Mouse (Mus musculus): ENCODE measurements around the gene Babam2. TPM values are rescaled to one million over a fixed set of nuclear protein-coding genes. Genes with fewer than 3 reads are reported as not detected.

The Babam2 gene
- polyA plus RNA-seq, 1 experiment from 2014 or later: 32.3 TPM

- WGBS: 93% methylated on average over 4 of the region's 4 CpGs
- Histone ChIP-seq H3K36me3 (ENCODE audit: control insufficient read depth, insufficient read depth, low read length) (no peaks in the 10 kb centered on the region), H3K9ac (ENCODE audit: low read length) (no peak overlapping the region), H3K27me3 (replicated peaks; ENCODE audit: control insufficient read depth, insufficient read depth, low read length) (no peaks in the 10 kb centered on the region), H3K4me1 (ENCODE audit: control insufficient read depth, insufficient read depth, low read length) (no peaks in the 10 kb centered on the region), H3K27ac (ENCODE audit: low read depth, low read length) (no peak overlapping the region), H3K4me3 (ENCODE audit: low read depth, low read length) (no peak overlapping the region), H3K4me2 (ENCODE audit: low read length) (no peak overlapping the region), H3K9me3 (replicated peaks; ENCODE audit: control insufficient read depth, low read length) (no peaks in the 10 kb centered on the region)
- ATAC-seq (no peak), DNase-seq (ENCODE audit: low spot score) (no peak)
These were observed 187.5 kb downstream of the Babam2 start for GRCm38 (mm10) chr5:31884962-31885361.

GRCm38 (mm10) chr5:31887590-31887989 lies 190.1 kb downstream of the Babam2 start:
- no peak overlapping the region for H3K4me3 ChIP-seq (ENCODE audit: low read depth, low read length)
- H3K4me1 ChIP-seq (ENCODE audit: control insufficient read depth, insufficient read depth, low read length): no peaks in the 10 kb centered on the region
- H3K4me2 ChIP-seq (ENCODE audit: low read length): no peak overlapping the region
- no peak overlapping the region for H3K9ac ChIP-seq (ENCODE audit: low read length)
- WGBS: 75% methylated on average over 5 of the region's 5 CpGs
- no peak overlapping the region for H3K27ac ChIP-seq (ENCODE audit: low read depth, low read length)
- no peak for ATAC-seq
- no peaks in the 10 kb centered on the region for H3K9me3 ChIP-seq (replicated peaks; ENCODE audit: control insufficient read depth, low read length)
- DNase-seq (ENCODE audit: low spot score): no peak
- no peaks in the 10 kb centered on the region for H3K36me3 ChIP-seq (ENCODE audit: control insufficient read depth, insufficient read depth, low read length)
- no peaks in the 10 kb centered on the region for H3K27me3 ChIP-seq (replicated peaks; ENCODE audit: control insufficient read depth, insufficient read depth, low read length)

GRCm38 (mm10) chr5:31888341-31888740 lies 190.9 kb downstream of the Babam2 start:
- H3K27me3 ChIP-seq (replicated peaks; ENCODE audit: control insufficient read depth, insufficient read depth, low read length): no peaks in the 10 kb centered on the region
- H3K4me2 ChIP-seq (ENCODE audit: low read length): no peak overlapping the region
- ATAC-seq: no peak
- H3K4me3 ChIP-seq (ENCODE audit: low read depth, low read length): no peak overlapping the region
- no peaks in the 10 kb centered on the region for H3K4me1 ChIP-seq (ENCODE audit: control insufficient read depth, insufficient read depth, low read length)
- WGBS: 83% methylated on average over 3 of the region's 3 CpGs
- no peak overlapping the region for H3K9ac ChIP-seq (ENCODE audit: low read length)
- H3K9me3 ChIP-seq (replicated peaks; ENCODE audit: control insufficient read depth, low read length): no peaks in the 10 kb centered on the region
- DNase-seq (ENCODE audit: low spot score): no peak
- H3K36me3 ChIP-seq (ENCODE audit: control insufficient read depth, insufficient read depth, low read length): no peaks in the 10 kb centered on the region
- H3K27ac ChIP-seq (ENCODE audit: low read depth, low read length): no peak overlapping the region

- no peak for DNase-seq (ENCODE audit: low spot score)
- no peak overlapping the region for H3K4me2 ChIP-seq (ENCODE audit: low read length)
- no peaks in the 10 kb centered on the region for H3K4me1 ChIP-seq (ENCODE audit: control insufficient read depth, insufficient read depth, low read length)
- 93% methylated on average over 4 of the region's 4 CpGs for WGBS
- H3K4me3 ChIP-seq (ENCODE audit: low read depth, low read length): no peak overlapping the region
- H3K9ac ChIP-seq (ENCODE audit: low read length): no peak overlapping the region
- no peak for ATAC-seq
- H3K9me3 ChIP-seq (replicated peaks; ENCODE audit: control insufficient read depth, low read length): no peaks in the 10 kb centered on the region
- H3K27me3 ChIP-seq (replicated peaks; ENCODE audit: control insufficient read depth, insufficient read depth, low read length): no peaks in the 10 kb centered on the region
- no peak overlapping the region for H3K27ac ChIP-seq (ENCODE audit: low read depth, low read length)
- no peaks in the 10 kb centered on the region for H3K36me3 ChIP-seq (ENCODE audit: control insufficient read depth, insufficient read depth, low read length)
These were observed 195.1 kb downstream of the Babam2 start for GRCm38 (mm10) chr5:31892631-31893030.

- H3K4me2 ChIP-seq (ENCODE audit: low read length): no peak overlapping the region
- WGBS: 91% methylated on average over 3 of the region's 3 CpGs
- H3K4me3 ChIP-seq (ENCODE audit: low read depth, low read length): no peak overlapping the region
- H3K4me1 ChIP-seq (ENCODE audit: control insufficient read depth, insufficient read depth, low read length): no peaks in the 10 kb centered on the region
- no peak overlapping the region for H3K27ac ChIP-seq (ENCODE audit: low read depth, low read length)
- ATAC-seq: no peak
- no peak overlapping the region for H3K9ac ChIP-seq (ENCODE audit: low read length)
- DNase-seq (ENCODE audit: low spot score): no peak
- H3K36me3 ChIP-seq (ENCODE audit: control insufficient read depth, insufficient read depth, low read length): no peaks in the 10 kb centered on the region
- H3K27me3 ChIP-seq (replicated peaks; ENCODE audit: control insufficient read depth, insufficient read depth, low read length): no peaks in the 10 kb centered on the region
- no peaks in the 10 kb centered on the region for H3K9me3 ChIP-seq (replicated peaks; ENCODE audit: control insufficient read depth, low read length)
These were observed 202.4 kb downstream of the Babam2 start for GRCm38 (mm10) chr5:31899901-31900300.

DNA sequence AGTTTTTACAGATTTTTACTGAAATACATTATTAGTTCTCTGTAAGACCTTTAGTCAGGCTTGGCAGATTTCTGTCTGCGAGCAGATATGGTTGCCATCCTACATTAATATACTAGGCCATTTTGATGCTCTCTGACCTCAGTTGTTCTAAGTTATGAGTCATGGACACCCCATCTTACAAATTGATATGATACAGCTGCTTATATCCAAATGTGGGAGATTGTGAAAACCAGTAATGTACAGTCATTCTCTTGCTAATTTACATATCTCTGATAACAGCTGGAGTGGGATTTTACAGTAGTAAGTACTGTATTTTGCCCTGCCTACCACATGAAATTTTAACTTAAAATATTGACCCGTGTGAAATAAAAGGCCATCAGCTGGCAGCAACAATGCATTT lies 204.7 kb downstream of the Babam2 start:
- Histone ChIP-seq H3K27ac (ENCODE audit: low read depth, low read length) (no peak overlapping the region), H3K9me3 (replicated peaks; ENCODE audit: control insufficient read depth, low read length) (no peaks in the 10 kb centered on the region), H3K4me3 (ENCODE audit: low read depth, low read length) (no peak overlapping the region), H3K4me2 (ENCODE audit: low read length) (no peak overlapping the region), H3K9ac (ENCODE audit: low read length) (no peak overlapping the region), H3K4me1 (ENCODE audit: control insufficient read depth, insufficient read depth, low read length) (no peaks in the 10 kb centered on the region), H3K36me3 (ENCODE audit: control insufficient read depth, insufficient read depth, low read length) (no peaks in the 10 kb centered on the region), H3K27me3 (replicated peaks; ENCODE audit: control insufficient read depth, insufficient read depth, low read length) (no peaks in the 10 kb centered on the region)
- ATAC-seq (no peak), DNase-seq (ENCODE audit: low spot score) (no peak)
- 85% methylated on average over 2 of the region's 2 CpGs for WGBS

GRCm38 (mm10) chr5:31902891-31903290 lies 205.4 kb downstream of the Babam2 start:
- Histone ChIP-seq H3K4me1 (ENCODE audit: control insufficient read depth, insufficient read depth, low read length) (no peaks in the 10 kb centered on the region), H3K36me3 (ENCODE audit: control insufficient read depth, insufficient read depth, low read length) (no peaks in the 10 kb centered on the region), H3K27ac (ENCODE audit: low read depth, low read length) (no peak overlapping the region), H3K27me3 (replicated peaks; ENCODE audit: control insufficient read depth, insufficient read depth, low read length) (no peaks in the 10 kb centered on the region), H3K9ac (ENCODE audit: low read length) (no peak overlapping the region), H3K4me3 (ENCODE audit: low read depth, low read length) (no peak overlapping the region), H3K9me3 (replicated peaks; ENCODE audit: control insufficient read depth, low read length) (no peaks in the 10 kb centered on the region), H3K4me2 (ENCODE audit: low read length) (no peak overlapping the region)
- WGBS: 79% methylated on average over 5 of the region's 5 CpGs
- no peak for ATAC-seq
- no peak for DNase-seq (ENCODE audit: low spot score)

DNA sequence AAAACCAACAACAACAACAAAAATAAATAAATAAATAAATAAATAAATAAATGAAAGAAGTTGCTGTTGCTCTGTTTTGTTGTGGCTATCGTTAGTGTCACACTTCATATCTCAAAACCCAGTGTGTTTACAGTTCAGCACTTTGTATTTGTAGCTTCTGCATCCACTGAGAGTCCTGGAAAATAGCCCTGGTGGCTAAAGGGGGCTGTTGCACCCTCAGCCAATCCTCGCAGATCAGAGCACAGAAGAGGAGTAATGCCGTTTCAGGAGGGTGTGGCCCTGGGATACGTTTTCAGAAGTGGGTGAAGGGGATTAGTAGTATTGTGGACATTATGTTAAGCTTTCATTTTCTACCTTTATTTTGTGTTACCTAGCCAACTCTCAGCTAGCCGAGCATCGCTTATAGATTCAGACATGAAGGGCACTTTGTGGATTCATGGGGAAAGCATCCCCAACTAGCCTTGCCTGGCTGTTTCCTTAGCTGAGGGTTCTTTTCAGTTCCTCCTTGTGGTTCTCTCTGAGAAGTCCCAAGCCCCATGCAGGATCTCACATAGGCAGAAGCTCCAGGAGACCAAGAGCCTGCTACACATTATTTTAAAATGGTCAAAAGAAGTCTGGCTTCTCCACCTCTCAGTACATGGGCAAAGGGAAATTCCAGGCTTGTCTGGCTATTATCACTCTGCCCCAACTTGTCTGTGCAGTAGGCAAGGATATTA lies 207.6 kb downstream of the Babam2 start:
- no peak overlapping the region for H3K4me3 ChIP-seq (ENCODE audit: low read depth, low read length)
- H3K4me2 ChIP-seq (ENCODE audit: low read length): no peak overlapping the region
- H3K36me3 ChIP-seq (ENCODE audit: control insufficient read depth, insufficient read depth, low read length): no peaks in the 10 kb centered on the region
- no peak overlapping the region for H3K9ac ChIP-seq (ENCODE audit: low read length)
- DNase-seq (ENCODE audit: low spot score) (no peak), ATAC-seq (no peak)
- no peaks in the 10 kb centered on the region for H3K9me3 ChIP-seq (replicated peaks; ENCODE audit: control insufficient read depth, low read length)
- H3K27ac ChIP-seq (ENCODE audit: low read depth, low read length): no peak overlapping the region
- WGBS: 72% methylated on average over 6 of the region's 6 CpGs
- no peaks in the 10 kb centered on the region for H3K27me3 ChIP-seq (replicated peaks; ENCODE audit: control insufficient read depth, insufficient read depth, low read length)
- H3K4me1 ChIP-seq (ENCODE audit: control insufficient read depth, insufficient read depth, low read length): no peaks in the 10 kb centered on the region

- H3K36me3 ChIP-seq (ENCODE audit: control insufficient read depth, insufficient read depth, low read length): no peaks in the 10 kb centered on the region
- no peak for ATAC-seq
- H3K4me3 ChIP-seq (ENCODE audit: low read depth, low read length): no peak overlapping the region
- H3K9me3 ChIP-seq (replicated peaks; ENCODE audit: control insufficient read depth, low read length): no peaks in the 10 kb centered on the region
- H3K4me2 ChIP-seq (ENCODE audit: low read length): no peak overlapping the region
- no peak overlapping the region for H3K9ac ChIP-seq (ENCODE audit: low read length)
- 85% methylated on average over 7 of the region's 7 CpGs for WGBS
- no peaks in the 10 kb centered on the region for H3K4me1 ChIP-seq (ENCODE audit: control insufficient read depth, insufficient read depth, low read length)
- no peak for DNase-seq (ENCODE audit: low spot score)
- H3K27me3 ChIP-seq (replicated peaks; ENCODE audit: control insufficient read depth, insufficient read depth, low read length): no peaks in the 10 kb centered on the region
- H3K27ac ChIP-seq (ENCODE audit: low read depth, low read length): no peak overlapping the region
These were observed 208.3 kb downstream of the Babam2 start for GRCm38 (mm10) chr5:31905808-31906207.

Data from forebrain, embryonic 14.5 days (tissue).